Mouse (Mus musculus) bone marrow macrophage, adult 2 months (primary cell): ENCODE measurements around the gene Edem2. TPM values are rescaled to one million over a fixed set of nuclear protein-coding genes. Genes with fewer than 3 reads are reported as not detected.

Experiments
- H3K27ac ChIP-seq: 2 replicates; pipeline ENCODE4 v1.5.1; 2012; ENCODE audit warnings: low read depth, low read length; ENCODE audit not compliant: insufficient read depth
- H3K4me1 ChIP-seq: 2 replicates; pipeline ENCODE4 v1.6.1; 2012; ENCODE audit warnings: low read length; ENCODE audit not compliant: control insufficient read depth, insufficient read depth
- H3K4me3 ChIP-seq: 2 replicates; pipeline ENCODE4 v1.5.1; 2012; ENCODE audit warnings: mild to moderate bottlenecking, low read length, moderate library complexity; ENCODE audit not compliant: insufficient read depth
- CTCF ChIP-seq: IDR thresholded peaks from 2 replicates; pipeline ENCODE4 v1.5.1; 2012; ENCODE audit warnings: low read depth, mild to moderate bottlenecking, low read length, moderate library complexity
- POLR2A ChIP-seq: IDR thresholded peaks from 2 replicates; pipeline ENCODE4 v1.6.1; 2012; ENCODE audit warnings: mild to moderate bottlenecking, low read depth, low read length, borderline replicate concordance
- polyA plus RNA-seq: library from polyadenylated mRNA; stranded (reverse); fragments of >200 nt; gene quantifications from 2 replicates; pipeline ENCODE4 v1.2.4, GENCODE M21; 2012; ENCODE audit not compliant: missing spikeins, insufficient read depth, insufficient read length

The Edem2 gene
- polyA plus RNA-seq, 1 experiment: 44.3 TPM

DNA sequence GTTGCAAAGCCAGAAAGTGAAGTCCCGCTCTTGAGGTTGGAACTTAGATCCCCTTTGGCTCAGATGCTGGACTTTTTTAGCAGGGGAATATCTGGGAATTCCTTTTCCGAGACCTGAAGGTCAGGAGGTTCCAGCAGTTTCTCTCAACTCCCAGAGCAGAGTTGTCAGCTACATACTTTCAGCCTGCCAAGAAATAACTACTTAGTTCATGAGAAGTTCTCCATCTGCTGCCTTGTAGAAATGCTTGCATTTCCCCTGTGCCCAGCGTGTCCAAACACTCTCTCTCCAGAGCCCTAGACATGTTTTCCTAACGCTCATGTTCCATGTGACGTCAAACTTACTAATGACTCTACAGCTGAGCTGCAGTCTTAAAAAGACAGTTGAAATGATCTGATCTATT lies 5.8 kb upstream of the Edem2 start:
- H3K4me1 ChIP-seq: peaks cover 10% of the 10 kb centered on the region; the same call in 1 of the 2 replicates
- TF ChIP-seq CTCF (no peak), POLR2A (no peak)
- no peak overlapping the region for H3K27ac ChIP-seq
- no peak overlapping the region for H3K4me3 ChIP-seq

DNA sequence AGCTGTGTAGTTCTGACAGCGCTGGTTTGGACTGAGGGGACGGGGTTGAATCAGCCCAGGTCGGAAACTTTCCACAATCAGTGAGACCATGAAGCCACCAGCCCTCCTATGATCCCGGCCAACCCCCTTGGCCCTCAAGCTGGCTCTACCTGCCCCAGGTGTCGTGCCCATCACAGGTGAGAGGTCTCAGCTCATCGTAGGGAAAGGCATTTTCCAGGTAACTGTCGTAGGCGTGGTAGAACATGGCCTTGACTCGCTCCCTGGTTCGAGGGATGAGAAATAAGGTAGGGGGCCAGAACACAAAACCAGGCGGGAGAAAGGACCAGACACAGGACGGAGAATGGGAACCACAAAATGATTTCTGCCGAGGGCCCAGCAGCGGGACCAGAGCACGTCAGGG lies 533 bp downstream of the Edem2 start:
- no peak overlapping the region for H3K27ac ChIP-seq
- H3K4me3 ChIP-seq: peak overlapping the region; percentile 63
- TF ChIP-seq CTCF (no peak), POLR2A (no peak)
- H3K4me1 ChIP-seq: peaks cover 35% of the 10 kb centered on the region

DNA sequence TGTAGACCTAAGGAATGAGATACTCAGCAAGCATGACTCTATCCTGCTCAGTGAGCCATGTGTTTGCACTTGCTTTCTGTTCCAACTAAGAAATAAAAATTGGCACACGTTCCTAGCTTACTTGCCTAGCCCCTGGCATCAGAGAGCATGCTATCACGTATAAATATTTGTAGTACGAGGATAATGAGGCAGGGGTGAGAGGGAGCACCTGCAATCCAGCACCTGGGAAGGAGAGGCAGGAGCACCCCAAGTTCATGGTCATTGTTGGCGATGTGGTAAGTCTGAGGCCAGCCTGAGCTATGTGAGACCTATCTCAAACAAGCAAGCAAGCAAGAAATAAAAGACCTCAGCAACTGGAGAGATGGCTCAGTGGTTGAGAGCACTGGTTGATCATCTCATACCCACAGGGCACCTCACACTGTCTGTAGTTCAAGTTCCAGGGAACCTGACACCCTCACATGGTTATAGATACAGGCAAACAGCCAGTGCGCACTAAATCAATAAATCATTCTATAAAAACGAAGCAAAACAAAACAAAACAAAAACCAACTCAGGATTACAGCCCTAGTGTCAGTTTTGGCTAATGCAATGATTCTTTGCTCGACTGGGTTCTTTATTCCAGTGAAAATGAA lies 1.4 kb downstream of the Edem2 start:
- Histone ChIP-seq H3K27ac (no peak overlapping the region), H3K4me3 (no peak overlapping the region), H3K4me1 (peaks cover 37% of the 10 kb centered on the region)
- no peak for TF ChIP-seq POLR2A
- TF ChIP-seq CTCF: no peak

DNA sequence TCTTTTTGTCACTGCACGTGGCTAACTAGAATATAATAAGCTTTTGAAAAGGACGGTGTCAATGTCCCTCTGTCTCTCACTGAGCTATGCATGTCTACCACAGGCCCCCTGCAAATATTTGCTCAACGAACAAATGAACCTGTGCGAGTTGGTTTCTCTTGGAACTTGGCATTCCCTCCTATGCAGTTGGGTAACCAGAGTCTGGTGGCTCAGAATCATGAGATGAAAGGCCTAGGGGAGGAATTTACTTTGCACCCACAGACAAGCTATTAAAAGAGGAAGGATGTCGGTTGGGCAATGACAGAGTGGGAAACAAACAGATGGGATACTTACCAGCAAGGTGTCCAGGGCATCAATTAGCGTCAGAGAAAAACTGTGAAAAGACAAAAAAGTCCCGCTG lies 3.0 kb downstream of the Edem2 start:
- peak overlapping the region; percentile 30 for H3K27ac ChIP-seq
- no peak overlapping the region for H3K4me3 ChIP-seq
- TF ChIP-seq CTCF (no peak), POLR2A (no peak)
- peaks cover 37% of the 10 kb centered on the region for H3K4me1 ChIP-seq

DNA sequence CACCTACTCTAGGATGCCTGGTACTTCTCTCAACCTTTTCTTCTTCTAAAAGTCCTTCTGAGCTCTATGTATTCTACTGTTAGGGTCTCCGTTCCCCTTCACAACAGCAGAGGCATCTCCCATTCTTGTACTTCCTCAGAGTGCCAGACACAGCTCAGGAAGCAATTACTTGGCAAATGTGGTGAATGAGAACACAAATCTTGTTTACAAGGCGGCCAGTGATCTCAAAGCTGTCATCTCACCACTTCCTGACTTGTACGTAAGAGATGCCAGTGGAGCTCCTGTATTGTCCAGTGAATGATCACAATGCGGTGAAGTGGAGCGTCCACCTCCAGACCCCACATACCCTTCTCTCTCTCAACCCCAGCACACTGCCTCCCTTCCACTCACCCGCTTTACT lies 4.7 kb downstream of the Edem2 start:
- no peak overlapping the region for H3K27ac ChIP-seq
- TF ChIP-seq CTCF (no peak), POLR2A (no peak)
- H3K4me1 ChIP-seq: peaks cover 37% of the 10 kb centered on the region
- no peak overlapping the region for H3K4me3 ChIP-seq

DNA sequence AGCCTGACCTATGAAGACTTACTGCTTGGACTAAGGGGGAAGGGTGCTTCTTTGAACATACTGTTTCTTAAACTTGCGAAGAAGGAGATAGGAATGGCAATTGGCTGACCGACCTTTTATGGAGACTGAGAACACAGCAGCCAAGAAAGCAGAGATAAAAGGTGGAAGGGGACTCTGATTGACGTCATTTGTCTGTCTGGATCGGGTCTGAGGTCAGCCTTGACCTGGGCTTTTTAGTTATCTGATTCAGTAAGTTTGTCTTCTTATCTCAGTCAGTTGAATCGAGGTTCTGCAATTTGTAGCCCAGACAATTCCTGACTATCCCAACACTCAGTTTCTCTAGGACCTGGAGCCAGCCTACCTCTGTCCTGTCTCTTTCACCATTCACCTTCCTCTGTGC lies 5.2 kb downstream of the Edem2 start:
- Histone ChIP-seq H3K4me1 (peaks cover 37% of the 10 kb centered on the region), H3K27ac (no peak overlapping the region)
- TF ChIP-seq CTCF (no peak), POLR2A (no peak)

DNA sequence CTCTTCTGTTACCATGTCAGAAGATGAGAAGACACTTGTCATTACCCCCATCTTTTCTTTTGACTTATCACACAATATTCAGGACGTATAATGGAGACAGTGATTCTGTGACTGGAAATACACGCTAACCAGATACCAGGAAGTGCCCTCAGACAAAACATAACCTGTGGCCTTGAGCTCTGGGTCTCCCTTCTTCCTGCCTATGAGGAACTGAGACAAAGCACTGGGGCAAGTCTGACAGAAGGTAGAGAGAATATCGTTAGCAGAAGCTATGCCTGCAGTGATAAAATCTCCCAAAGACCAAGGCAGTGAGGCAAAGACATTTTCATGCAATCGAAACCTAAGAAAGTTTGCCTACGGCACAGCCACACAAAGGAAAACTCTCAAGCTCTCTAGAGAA lies 8.7 kb downstream of the Edem2 start:
- TF ChIP-seq CTCF (no peak), POLR2A (no peak)
- Histone ChIP-seq H3K27ac (no peak overlapping the region), H3K4me1 (peaks cover 13% of the 10 kb centered on the region), H3K4me3 (no peak overlapping the region)

More for the DNA sequence above, 5.2 kb downstream of the Edem2 start:
- no peak overlapping the region for H3K4me3 ChIP-seq

DNA sequence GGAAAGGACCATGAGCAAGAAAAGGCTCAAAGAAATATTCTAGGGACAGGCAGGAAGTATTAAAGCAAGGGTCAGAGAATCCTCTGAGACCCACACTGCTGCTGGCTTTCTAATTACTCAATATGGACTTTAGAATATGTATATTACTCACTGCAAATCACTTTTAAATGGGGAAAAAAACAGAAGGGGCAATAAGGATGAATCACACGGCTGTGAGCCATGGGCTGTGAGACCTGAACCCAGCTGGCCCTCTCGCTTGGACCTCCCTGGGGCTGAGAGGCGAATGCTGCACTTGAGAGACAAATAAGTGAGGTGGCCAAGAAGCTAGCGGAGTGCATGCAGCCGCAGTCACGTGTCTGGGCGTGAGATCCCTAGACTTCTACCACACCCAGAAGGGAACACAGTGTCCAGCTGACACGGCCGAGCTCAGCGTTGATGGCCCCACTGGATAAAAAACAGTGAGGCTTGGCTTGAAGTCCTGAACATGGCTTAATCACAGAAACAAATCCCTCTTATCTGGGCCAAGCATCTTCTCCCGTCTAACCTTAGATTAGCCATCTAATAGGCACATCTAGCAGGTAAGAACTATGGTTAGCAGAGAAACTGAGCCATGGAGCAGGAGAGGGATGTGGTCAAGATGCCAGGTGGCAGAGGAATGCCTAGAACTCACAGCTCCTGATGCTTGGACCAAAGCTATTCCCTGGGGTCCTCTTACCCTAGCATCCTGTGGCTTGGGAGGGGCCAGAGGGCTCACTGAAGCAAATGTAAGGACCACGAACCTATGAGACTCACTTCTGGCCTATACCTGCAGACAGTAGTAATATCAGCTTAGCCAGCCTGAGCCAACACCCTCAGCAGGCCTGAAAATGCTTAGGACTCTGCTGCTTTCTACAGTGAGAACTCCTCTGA lies 11.9 kb downstream of the Edem2 start:
- H3K4me3 ChIP-seq: no peak overlapping the region
- H3K4me1 ChIP-seq: no peaks in the 10 kb centered on the region
- TF ChIP-seq POLR2A (no peak), CTCF (no peak)
- no peak overlapping the region for H3K27ac ChIP-seq

DNA sequence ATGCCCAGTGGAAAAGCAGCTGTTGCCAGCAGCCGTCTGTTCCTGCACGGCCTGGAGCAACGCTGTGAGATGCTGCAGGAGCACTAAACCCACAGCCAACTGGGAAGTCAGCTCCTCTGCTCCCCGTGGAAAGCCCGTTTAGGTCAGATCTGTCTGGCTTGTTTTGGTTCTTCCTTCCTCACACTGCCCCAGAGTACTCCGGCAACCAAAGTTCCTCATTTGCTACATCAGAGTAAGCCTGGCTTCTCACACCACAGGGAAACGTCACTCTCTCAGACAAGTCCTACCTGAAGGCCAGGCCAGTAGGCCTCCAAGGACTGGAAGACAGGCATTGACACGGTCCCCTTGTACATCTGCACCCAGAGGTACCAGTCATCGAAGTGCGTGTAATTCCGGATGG lies 18.7 kb downstream of the Edem2 start:
- Histone ChIP-seq H3K27ac (no peak overlapping the region), H3K4me3 (no peak overlapping the region), H3K4me1 (peaks cover 9% of the 10 kb centered on the region)
- no peak for TF ChIP-seq CTCF
- no peak for TF ChIP-seq POLR2A

DNA sequence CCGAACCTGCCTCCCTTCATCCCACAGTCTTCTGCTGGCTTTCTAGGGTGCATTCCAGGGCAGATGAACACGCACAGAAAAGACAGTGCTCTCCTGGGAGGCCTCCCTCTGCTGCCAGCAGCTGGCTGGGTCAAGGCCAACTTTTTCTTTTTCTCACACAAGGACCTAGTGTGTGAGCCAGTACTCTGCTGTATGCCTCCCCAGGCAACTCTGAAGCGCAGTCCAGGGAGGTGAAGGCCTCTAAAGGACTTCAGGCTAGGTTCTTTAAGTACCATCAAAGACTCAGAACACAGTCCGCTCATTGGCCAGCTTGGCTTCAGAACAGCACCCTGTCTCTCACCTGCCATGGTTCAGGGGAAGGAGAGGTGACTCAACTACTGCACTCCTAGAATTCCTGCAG lies 22.0 kb downstream of the Edem2 start:
- H3K27ac ChIP-seq: no peak overlapping the region
- TF ChIP-seq CTCF (no peak), POLR2A (no peak)
- H3K4me3 ChIP-seq: no peak overlapping the region
- peaks cover 9% of the 10 kb centered on the region for H3K4me1 ChIP-seq
